Mouse (Mus musculus): ENCODE measurements at regions not wholly inside any gene's neighbourhood (a gene's known extent, or its start where the extent isn't known, plus 50 kb on each side); places are given as distances from the start of the nearest gene placed in this dataset.
A peak's percentile ranks its signal among the peaks of the same experiment; 100 is the strongest.

DNA sequence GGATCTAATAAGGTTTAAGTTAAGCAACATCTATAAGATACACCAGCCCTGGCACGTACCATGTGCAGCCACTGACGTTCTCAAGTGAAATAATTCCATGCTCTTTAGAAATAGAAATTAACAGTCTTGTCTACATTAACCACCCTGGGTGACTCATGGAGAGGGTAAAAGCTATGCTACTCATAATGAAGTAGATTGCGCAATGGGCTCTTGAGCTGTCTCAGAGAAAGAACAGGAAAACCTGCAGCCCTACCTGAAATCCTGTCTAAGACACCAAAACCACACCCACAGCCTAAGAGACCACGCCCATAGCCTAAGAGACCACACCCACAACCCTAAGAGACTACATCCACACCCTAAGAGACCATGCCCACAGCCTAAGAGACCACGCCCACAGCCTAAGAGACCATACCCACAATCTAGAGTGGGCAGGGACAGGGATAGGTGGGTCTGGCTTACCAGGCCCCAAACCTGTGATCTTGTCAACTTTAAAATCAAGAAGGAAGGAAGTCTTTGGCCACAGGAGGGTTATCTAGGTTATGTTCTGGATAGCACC is 198.6 kb downstream of the Cryba4 start:
- TF ChIP-seq CTCF (IDR thresholded peaks at IDR 0.05; ENCODE audit: low read depth), result no peak
- H3K4me1 ChIP-seq (ENCODE audit: insufficient read depth, low read length), result no peaks in the 10 kb centered on the region

GRCm38 (mm10) chr5:112055018-112055417 is 197.3 kb downstream of the Cryba4 start:
- H3K9ac ChIP-seq (replicated peaks; ENCODE audit: low read length), result no peak overlapping the region
- no peaks in the 10 kb centered on the region for H3K27me3 ChIP-seq (ENCODE audit: insufficient read depth, low read length)
- no peak overlapping the region for H3K4me3 ChIP-seq (ENCODE audit: low read length)
- no peak overlapping the region for H3K27ac ChIP-seq
- no peaks in the 10 kb centered on the region for H3K36me3 ChIP-seq (ENCODE audit: insufficient read depth, low read length)
- H3K4me1 ChIP-seq (ENCODE audit: insufficient read depth, low read length), result no peaks in the 10 kb centered on the region
- DNase-seq (ENCODE audit: low spot score) (no peak), ATAC-seq (no peak)
- 62% methylated on average over 4 of the region's 4 CpGs for WGBS
- H3K4me2 ChIP-seq (ENCODE audit: low read depth, low read length), result no peak overlapping the region
- H3K9me3 ChIP-seq (ENCODE audit: low read length), result no peaks in the 10 kb centered on the region
- TF ChIP-seq CTCF (IDR thresholded peaks at IDR 0.05; ENCODE audit: low read depth), result no peak

More for the DNA sequence above, 198.6 kb downstream of the Cryba4 start:
- Histone ChIP-seq H3K9ac (replicated peaks; ENCODE audit: low read length) (no peak overlapping the region), H3K36me3 (ENCODE audit: insufficient read depth, low read length) (no peaks in the 10 kb centered on the region), H3K27me3 (ENCODE audit: insufficient read depth, low read length) (no peaks in the 10 kb centered on the region), H3K4me3 (ENCODE audit: low read length) (no peak overlapping the region), H3K27ac (no peak overlapping the region), H3K4me2 (ENCODE audit: low read depth, low read length) (no peak overlapping the region), H3K9me3 (ENCODE audit: low read length) (no peaks in the 10 kb centered on the region)
- ATAC-seq, result no peak
- WGBS, result 92% methylated on average over 5 of the region's 5 CpGs
- DNase-seq (ENCODE audit: low spot score), result no peak

DNA sequence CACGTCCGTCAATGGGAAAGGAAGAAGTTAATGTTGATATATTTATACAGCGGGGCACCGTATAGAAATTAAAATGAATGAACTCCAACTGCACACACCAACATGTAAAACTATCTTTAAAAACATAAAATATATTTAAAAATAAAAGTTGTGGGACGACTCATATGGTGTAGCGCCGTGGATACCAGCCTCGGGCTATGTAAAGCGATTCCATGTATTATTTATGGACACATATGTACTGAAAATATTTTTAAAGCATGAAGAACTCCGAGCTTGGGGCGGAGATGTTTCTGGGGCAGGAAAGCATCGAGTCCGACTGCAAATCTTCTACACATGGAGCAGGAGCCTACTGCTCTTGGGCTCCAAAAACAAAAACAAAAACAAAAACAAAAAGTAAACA is 182.4 kb downstream of the Cryba4 start:
- 89% methylated on average over 13 of the region's 13 CpGs for WGBS
- no peak for ATAC-seq
- H3K4me2 ChIP-seq (ENCODE audit: low read depth, low read length), result no peak overlapping the region
- DNase-seq (ENCODE audit: low spot score), result no peak
- H3K4me3 ChIP-seq (ENCODE audit: low read length), result no peak overlapping the region
- H3K27me3 ChIP-seq (ENCODE audit: insufficient read depth, low read length), result no peaks in the 10 kb centered on the region
- TF ChIP-seq CTCF (IDR thresholded peaks at IDR 0.05; ENCODE audit: low read depth), result no peak
- no peaks in the 10 kb centered on the region for H3K36me3 ChIP-seq (ENCODE audit: insufficient read depth, low read length)
- H3K9ac ChIP-seq (replicated peaks; ENCODE audit: low read length), result no peak overlapping the region
- no peak overlapping the region for H3K27ac ChIP-seq
- no peaks in the 10 kb centered on the region for H3K4me1 ChIP-seq (ENCODE audit: insufficient read depth, low read length)
- no peaks in the 10 kb centered on the region for H3K9me3 ChIP-seq (ENCODE audit: low read length)

- no peaks in the 10 kb centered on the region for H3K9me3 ChIP-seq (ENCODE audit: low read length)
- 59% methylated on average over 4 of the region's 4 CpGs for WGBS
- no peak overlapping the region for H3K4me2 ChIP-seq (ENCODE audit: low read depth, low read length)
- H3K27me3 ChIP-seq (ENCODE audit: insufficient read depth, low read length), result no peaks in the 10 kb centered on the region
- no peak overlapping the region for H3K27ac ChIP-seq
- no peak for DNase-seq (ENCODE audit: low spot score)
- H3K36me3 ChIP-seq (ENCODE audit: insufficient read depth, low read length), result no peaks in the 10 kb centered on the region
- no peak overlapping the region for H3K4me3 ChIP-seq (ENCODE audit: low read length)
- no peak for TF ChIP-seq CTCF (IDR thresholded peaks at IDR 0.05; ENCODE audit: low read depth)
- ATAC-seq, result no peak
- H3K4me1 ChIP-seq (ENCODE audit: insufficient read depth, low read length), result no peaks in the 10 kb centered on the region
- no peak overlapping the region for H3K9ac ChIP-seq (replicated peaks; ENCODE audit: low read length)
Observed at GRCm38 (mm10) chr5:112072456-112072855, 179.9 kb downstream of the Cryba4 start.

DNA sequence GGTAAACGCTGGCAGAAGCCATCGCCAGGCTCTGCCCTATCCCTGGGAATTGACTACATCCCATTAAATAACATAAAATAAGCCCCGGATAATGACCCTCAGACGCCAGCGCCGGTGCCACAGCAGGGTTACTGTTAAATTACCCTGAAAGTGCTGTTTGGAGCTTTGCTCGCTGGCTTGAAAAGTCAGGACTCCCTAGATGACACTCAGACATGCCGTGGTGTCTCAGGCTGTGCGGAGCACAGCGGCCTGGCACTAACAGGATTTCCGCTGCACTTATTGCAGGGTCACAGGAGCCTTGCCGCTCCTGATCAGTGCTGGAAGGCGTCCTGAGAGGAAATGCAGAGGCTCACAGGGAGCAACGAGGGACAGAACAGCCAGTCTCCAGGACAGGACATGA is 175.2 kb downstream of the Cryba4 start:
- Histone ChIP-seq H3K27ac (no peak overlapping the region), H3K9me3 (ENCODE audit: low read length) (no peaks in the 10 kb centered on the region), H3K4me2 (ENCODE audit: low read depth, low read length) (no peak overlapping the region), H3K9ac (replicated peaks; ENCODE audit: low read length) (no peak overlapping the region), H3K4me1 (ENCODE audit: insufficient read depth, low read length) (no peaks in the 10 kb centered on the region), H3K36me3 (ENCODE audit: insufficient read depth, low read length) (no peaks in the 10 kb centered on the region), H3K4me3 (ENCODE audit: low read length) (no peak overlapping the region), H3K27me3 (ENCODE audit: insufficient read depth, low read length) (no peaks in the 10 kb centered on the region)
- DNase-seq (ENCODE audit: low spot score) (peak; percentile 5), ATAC-seq (no peak)
- 24% methylated on average over 14 of the region's 14 CpGs for WGBS
- TF ChIP-seq CTCF (IDR thresholded peaks at IDR 0.05; ENCODE audit: low read depth), result no peak

DNA sequence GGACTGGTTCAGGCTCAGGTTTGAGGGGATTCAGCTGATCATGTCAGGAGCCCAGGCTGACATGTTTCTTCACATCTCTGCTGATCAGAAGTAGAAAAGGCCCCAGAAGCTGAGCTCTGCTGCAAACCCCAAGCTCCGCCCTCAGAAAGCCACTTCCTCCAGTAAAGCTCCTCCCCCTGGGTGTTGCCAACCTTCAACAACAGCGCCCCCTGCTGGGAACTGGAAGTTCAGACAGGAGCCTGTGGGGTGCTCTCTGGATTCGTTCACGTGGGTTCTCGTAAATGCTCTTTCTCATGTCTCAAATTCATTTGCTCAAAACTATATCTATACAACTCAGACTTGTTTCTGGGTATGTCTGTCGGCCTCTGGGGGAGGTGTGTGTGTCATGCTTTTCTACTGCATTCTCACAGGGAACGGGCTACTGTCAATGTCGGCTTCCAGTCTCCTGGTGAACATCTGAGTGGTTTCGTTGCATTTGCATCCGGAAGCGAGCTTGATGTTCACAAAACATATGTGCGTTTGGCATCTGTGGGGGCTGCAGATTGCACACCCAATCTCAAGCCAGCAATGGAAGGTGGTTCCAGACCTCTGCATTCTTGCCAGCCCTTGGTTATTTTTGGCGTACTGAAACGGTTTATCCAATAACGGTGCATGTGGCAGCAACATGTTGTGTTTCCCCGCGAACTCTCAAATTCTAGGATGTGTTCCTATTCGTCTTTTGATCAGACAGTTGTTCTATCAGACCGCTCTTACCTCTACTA is 174.3 kb downstream of the Cryba4 start:
- Histone ChIP-seq H3K9me3 (ENCODE audit: low read length) (no peaks in the 10 kb centered on the region), H3K4me2 (ENCODE audit: low read depth, low read length) (no peak overlapping the region), H3K4me3 (ENCODE audit: low read length) (no peak overlapping the region), H3K9ac (replicated peaks; ENCODE audit: low read length) (no peak overlapping the region), H3K4me1 (ENCODE audit: insufficient read depth, low read length) (no peaks in the 10 kb centered on the region), H3K27ac (no peak overlapping the region), H3K27me3 (ENCODE audit: insufficient read depth, low read length) (no peaks in the 10 kb centered on the region), H3K36me3 (ENCODE audit: insufficient read depth, low read length) (no peaks in the 10 kb centered on the region)
- peak; percentile 49 for TF ChIP-seq CTCF (IDR thresholded peaks at IDR 0.05; ENCODE audit: low read depth)
- 81% methylated on average over 19 of the region's 19 CpGs for WGBS
- ATAC-seq (no peak), DNase-seq (ENCODE audit: low spot score) (peak; percentile 65)

DNA sequence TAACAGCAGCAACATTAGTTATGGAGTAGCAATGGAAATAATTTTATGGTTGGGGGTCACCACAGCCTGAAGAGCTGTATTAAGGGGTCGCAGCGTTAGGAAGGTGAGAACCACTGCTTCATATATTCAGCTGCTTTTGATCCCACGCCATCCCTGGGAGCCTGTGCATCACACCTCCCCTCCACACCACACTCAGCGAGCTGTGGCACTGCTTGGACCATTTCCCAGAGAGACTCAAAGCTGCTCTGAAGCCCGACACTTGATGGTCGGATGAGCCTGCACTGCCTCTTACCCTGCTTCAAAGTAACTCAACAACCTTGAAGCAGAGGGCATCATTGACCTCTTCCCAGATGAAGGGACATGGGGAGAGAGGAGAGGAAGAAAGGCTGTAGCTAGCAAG is 171.3 kb downstream of the Cryba4 start:
- no peaks in the 10 kb centered on the region for H3K9me3 ChIP-seq (ENCODE audit: low read length)
- no peak overlapping the region for H3K27ac ChIP-seq
- 52% methylated on average over 6 of the region's 6 CpGs for WGBS
- H3K4me2 ChIP-seq (ENCODE audit: low read depth, low read length), result no peak overlapping the region
- TF ChIP-seq CTCF (IDR thresholded peaks at IDR 0.05; ENCODE audit: low read depth), result no peak
- H3K27me3 ChIP-seq (ENCODE audit: insufficient read depth, low read length), result no peaks in the 10 kb centered on the region
- no peak for DNase-seq (ENCODE audit: low spot score)
- H3K9ac ChIP-seq (replicated peaks; ENCODE audit: low read length), result no peak overlapping the region
- no peak for ATAC-seq
- H3K36me3 ChIP-seq (ENCODE audit: insufficient read depth, low read length), result no peaks in the 10 kb centered on the region
- H3K4me3 ChIP-seq (ENCODE audit: low read length), result no peak overlapping the region
- no peaks in the 10 kb centered on the region for H3K4me1 ChIP-seq (ENCODE audit: insufficient read depth, low read length)
